Mouse (Mus musculus) MEL (cell line): ENCODE data around the gene Ankdd1b. TPM values are rescaled to one million over a fixed set of nuclear protein-coding genes. Genes with fewer than 3 reads are reported as not detected.

Source experiments
- DNase-seq: peaks from one replicate; pipeline ENCODE4 v3.0.0; 2011; ENCODE audit warnings: low read depth, low spot score
- H3K27ac ChIP-seq: 2 replicates; pipeline ENCODE4 v1.5.1; 2012; ENCODE audit warnings: low read depth, mild to moderate bottlenecking, control low read depth, low read length, moderate library complexity; ENCODE audit not compliant: control insufficient read depth
- H3K27me3 ChIP-seq, 2 experiments: fragments of 150-350 bp in 1 of 2; sonication (generic) in 1 of 2; 2 replicates each; pipeline ENCODE4 v1.6.1; 2012; ENCODE audit warnings: low read length in 2 of 2, mild to moderate bottlenecking in 2 of 2, improper control_type of control experiment in 1 of 2, moderate library complexity in 1 of 2; ENCODE audit not compliant: insufficient read depth in 2 of 2, control insufficient read depth in 1 of 2
- H3K36me3 ChIP-seq, 2 experiments: 2 replicates each; pipeline ENCODE4 v1.6.1; 2012 to 2014; ENCODE audit warnings: low read length in 2 of 2, improper control_type of control experiment in 1 of 2, inconsistent platforms in 1 of 2, mild to moderate bottlenecking in 1 of 2; ENCODE audit not compliant: insufficient read depth in 2 of 2, control insufficient read depth in 1 of 2
- H3K4me1 ChIP-seq, 2 experiments: fragments of 150-350 bp in 1 of 2; sonication (generic) in 1 of 2; 2 replicates each; pipeline ENCODE4 v1.6.1; 2012; ENCODE audit warnings: low read length in 2 of 2, improper control_type of control experiment in 1 of 2, mild to moderate bottlenecking in 1 of 2; ENCODE audit not compliant: insufficient read depth in 2 of 2, control insufficient read depth in 1 of 2
- H3K4me3 ChIP-seq, 2 experiments: fragments of 150-350 bp in 1 of 2; sonication (generic) in 1 of 2; 2 replicates each; pipeline ENCODE4 v1.5.1; 2012; ENCODE audit warnings: low read depth in 2 of 2, low read length in 2 of 2, mild to moderate bottlenecking in 2 of 2, moderate library complexity in 2 of 2, control low read depth in 1 of 2, improper control_type of control experiment in 1 of 2; ENCODE audit not compliant: control insufficient read depth in 1 of 2, insufficient read depth in 1 of 2
- H3K79me2 ChIP-seq: 2 replicates; pipeline ENCODE4 v1.6.1; 2012; ENCODE audit warnings: mild to moderate bottlenecking, low read length, moderate library complexity; ENCODE audit not compliant: control insufficient read depth, poor library complexity, insufficient read depth
- H3K9ac ChIP-seq: 2 replicates; pipeline ENCODE4 v1.6.1; 2012; ENCODE audit warnings: low read depth, mild to moderate bottlenecking, control low read depth, low read length, moderate library complexity; ENCODE audit not compliant: control insufficient read depth, poor library complexity, severe bottlenecking
- H3K9me3 ChIP-seq: fragments of 150-350 bp; sonication (generic); replicated peaks from 2 replicates; pipeline ENCODE4 v1.6.1; 2012; ENCODE audit warnings: mild to moderate bottlenecking, low read length, improper control_type of control experiment, moderate library complexity; ENCODE audit not compliant: insufficient read depth
- CHD1 ChIP-seq: IDR thresholded peaks from 2 replicates; pipeline ENCODE4 v1.6.1; 2012; ENCODE audit warnings: low read depth, mild to moderate bottlenecking, inconsistent platforms, low read length, improper control_type of control experiment
- CHD2 ChIP-seq: IDR thresholded peaks from 2 replicates; pipeline ENCODE4 v1.6.1; 2011; ENCODE audit warnings: low read length, improper control_type of control experiment
- CTCF ChIP-seq, 3 experiments: IDR thresholded peaks in 2 of 3; conservative IDR thresholded peaks in 1 of 3; 2 replicates each; pipeline ENCODE4 v1.5.1; 2011 to 2012; ENCODE audit warnings: low read length in 3 of 3, low read depth in 2 of 3, mild to moderate bottlenecking in 2 of 3, improper control_type of control experiment in 1 of 3, inconsistent platforms in 1 of 3, mixed read lengths in 1 of 3, moderate library complexity in 1 of 3; ENCODE audit not compliant: control insufficient read depth in 1 of 3, insufficient read depth in 1 of 3, poor library complexity in 1 of 3, severe bottlenecking in 1 of 3
- EP300 ChIP-seq, 2 experiments: IDR thresholded peaks; 2 replicates each; pipeline ENCODE4 v1.6.1; 2011; ENCODE audit warnings: improper control_type of control experiment in 2 of 2, low read length in 2 of 2, low read depth in 1 of 2, mild to moderate bottlenecking in 1 of 2
- ETS1 ChIP-seq: IDR thresholded peaks from 2 replicates; pipeline ENCODE4 v1.6.1; 2012; ENCODE audit warnings: low read depth, mild to moderate bottlenecking, inconsistent platforms, low read length, improper control_type of control experiment, moderate library complexity
- GABPA ChIP-seq: IDR thresholded peaks from 2 replicates; pipeline ENCODE4 v1.6.1; 2012; ENCODE audit warnings: low read depth, mild to moderate bottlenecking, inconsistent platforms, low read length, improper control_type of control experiment, moderate library complexity
- HCFC1 ChIP-seq: IDR thresholded peaks from 2 replicates; pipeline ENCODE4 v1.6.1; 2012; ENCODE audit warnings: low read depth, mild to moderate bottlenecking, inconsistent platforms, low read length, improper control_type of control experiment, moderate library complexity
- JUND ChIP-seq: IDR thresholded peaks from 2 replicates; pipeline ENCODE4 v1.6.1; 2011; ENCODE audit warnings: low read depth, mild to moderate bottlenecking, improper control_type of control experiment, low read length
- MAFK ChIP-seq: IDR thresholded peaks from 2 replicates; pipeline ENCODE4 v1.6.1; 2011; ENCODE audit warnings: low read depth, mild to moderate bottlenecking, low read length, improper control_type of control experiment, borderline replicate concordance
- MAX ChIP-seq: IDR thresholded peaks from 2 replicates; pipeline ENCODE4 v1.6.1; 2011; ENCODE audit warnings: low read length, improper control_type of control experiment
- MEF2A ChIP-seq: IDR thresholded peaks from 2 replicates; pipeline ENCODE4 v1.6.1; 2014; ENCODE audit warnings: low read depth, mild to moderate bottlenecking, inconsistent platforms, low read length, improper control_type of control experiment; ENCODE audit not compliant: poor library complexity, insufficient replicate concordance, severe bottlenecking; ENCODE audit errors: extremely low read depth
- MYC ChIP-seq: IDR thresholded peaks from 2 replicates; pipeline ENCODE4 v1.6.1; 2011; ENCODE audit warnings: low read depth, mild to moderate bottlenecking, low read length, improper control_type of control experiment, moderate library complexity
- NELFE ChIP-seq: IDR thresholded peaks from 2 replicates; pipeline ENCODE4 v1.6.1; 2011; ENCODE audit warnings: low read depth, low read length, improper control_type of control experiment
- POLR2A ChIP-seq, 2 experiments: IDR thresholded peaks; 2 replicates each; pipeline ENCODE4 v1.6.1; 2011 to 2012; ENCODE audit warnings: low read length in 2 of 2, mild to moderate bottlenecking in 2 of 2, control low read depth in 1 of 2, improper control_type of control experiment in 1 of 2, low read depth in 1 of 2, moderate library complexity in 1 of 2; ENCODE audit not compliant: control insufficient read depth in 1 of 2, insufficient read depth in 1 of 2, poor library complexity in 1 of 2
- POLR2AphosphoS5 ChIP-seq: IDR thresholded peaks from 2 replicates; pipeline ENCODE4 v1.6.1; 2012; ENCODE audit warnings: low read depth, borderline replicate concordance, mild to moderate bottlenecking, inconsistent platforms, low read length, moderate library complexity, mixed read lengths
- RAD21 ChIP-seq: IDR thresholded peaks from 2 replicates; pipeline ENCODE4 v1.6.1; 2011; ENCODE audit warnings: mild to moderate bottlenecking, low read depth, low read length, improper control_type of control experiment
- RCOR1 ChIP-seq: IDR thresholded peaks from 2 replicates; pipeline ENCODE4 v1.6.1; 2012; ENCODE audit warnings: low read depth, mild to moderate bottlenecking, inconsistent platforms, low read length, improper control_type of control experiment
- ZC3H11A ChIP-seq: IDR thresholded peaks from 2 replicates; pipeline ENCODE4 v1.6.1; 2012; ENCODE audit warnings: low read depth, mild to moderate bottlenecking, inconsistent platforms, low read length, improper control_type of control experiment
- polyA plus RNA-seq, 2 experiments: library from polyadenylated mRNA; stranded (reverse) in 1 of 2; unstranded in 1 of 2; fragments of >175 nt in 1 of 2; fragments of >200 nt in 1 of 2; gene quantifications; 2 replicates each; pipeline versions ENCODE4 v1.2.1 to v1.2.4; 2012; ENCODE audit warnings: low replicate concordance in 2 of 2, low read depth in 1 of 2; ENCODE audit not compliant: insufficient read length in 2 of 2, insufficient read depth in 1 of 2, missing spikeins in 1 of 2
- total RNA-seq: library from RNA; depleted of rRNA; stranded (reverse); fragments of 300-350 nt; gene quantifications from 2 replicates; pipeline ENCODE4 v1.2.3, GENCODE M21; 2012

The Ankdd1b gene
- total and polyA plus RNA-seq, 3 experiments, result 0.12 TPM; not detected in 2

DNA sequence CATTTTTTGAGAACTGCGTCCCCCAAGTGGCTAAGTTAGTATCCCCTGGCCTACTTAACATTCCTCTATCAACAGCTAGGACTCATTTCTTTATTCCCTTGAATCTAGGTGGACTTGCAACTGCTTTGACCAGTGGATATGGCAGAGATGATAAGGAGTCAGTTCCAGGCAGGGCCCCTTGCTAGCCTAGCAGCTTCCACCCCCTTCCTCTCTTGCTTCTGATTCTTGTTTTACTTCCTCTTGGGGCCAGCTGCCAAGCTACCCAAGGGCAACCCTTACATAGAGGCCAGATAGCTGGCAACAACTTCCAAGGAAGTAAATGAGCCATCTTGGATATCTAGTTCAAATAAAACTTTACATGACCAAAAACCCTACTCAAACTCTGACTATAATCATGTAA, 34.1 kb downstream of the Ankdd1b start:
- no peak overlapping the region for H3K27ac ChIP-seq
- H3K36me3 ChIP-seq, result peaks cover 0 to 11% of the 10 kb centered on the region in 2 experiments; a peak in 2 of 4 replicates
- DNase-seq, result peak; percentile 63
- no peak overlapping the region for H3K4me3 ChIP-seq
- H3K4me1 ChIP-seq, result peaks cover 2 to 21% of the 10 kb centered on the region in 2 experiments; a peak in 3 of 4 replicates
- no peak overlapping the region for H3K9ac ChIP-seq
- no peaks in the 10 kb centered on the region for H3K79me2 ChIP-seq
- no peaks in the 10 kb centered on the region for H3K9me3 ChIP-seq
- TF ChIP-seq ZC3H11A, result no peak
- no peak for TF ChIP-seq POLR2A (IDR thresholded peaks at IDR 0.05; ENCODE audit: control insufficient read depth in 1 of 2, insufficient read depth in 1 of 2, low read depth in 1 of 2, low read length in 2 of 2, poor library complexity in 1 of 2)
- TF ChIP-seq CTCF (IDR thresholded peaks at IDR 0.05 in 2 of 3, conservative IDR thresholded peaks at IDR 0.05 in 1 of 3; ENCODE audit: control insufficient read depth in 1 of 3, insufficient read depth in 1 of 3, low read depth in 2 of 3, low read length in 3 of 3, poor library complexity in 1 of 3, severe bottlenecking in 1 of 3), result no peak
- no peak for TF ChIP-seq CHD1
- peak; percentile 63 to 64 for TF ChIP-seq EP300 (IDR thresholded peaks at IDR 0.05; ENCODE audit: low read depth in 1 of 2, low read length in 2 of 2)
- TF ChIP-seq MAFK, result no peak
- TF ChIP-seq ETS1, result no peak
- no peak for TF ChIP-seq HCFC1
- TF ChIP-seq CHD2, result no peak
- no peak for TF ChIP-seq NELFE
- TF ChIP-seq POLR2AphosphoS5, result no peak
- no peak for TF ChIP-seq MEF2A
- peak; percentile 44; the same call in 1 of the 2 replicates for TF ChIP-seq RCOR1
- no peak for TF ChIP-seq MAX
- no peak for TF ChIP-seq MYC
- no peaks in the 10 kb centered on the region for H3K27me3 ChIP-seq

DNA sequence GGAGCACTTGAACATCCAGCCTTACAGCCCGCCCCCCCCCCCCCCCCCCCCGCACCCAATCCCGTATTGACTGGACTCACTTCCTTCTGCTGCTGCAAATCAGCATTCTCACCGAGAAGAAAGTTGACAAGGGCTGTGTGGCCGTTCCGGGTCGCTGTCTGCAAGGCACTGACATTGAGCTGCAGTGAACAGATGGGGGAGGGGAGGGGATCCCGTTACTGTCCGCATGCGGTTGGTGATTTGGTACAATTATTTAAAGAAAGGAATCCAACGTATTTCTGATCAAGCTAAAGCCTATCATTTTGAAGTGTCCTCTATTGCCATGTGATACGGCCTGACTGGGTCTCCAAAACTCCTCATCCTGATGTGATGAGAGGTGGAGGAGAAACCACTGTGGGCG, 35.2 kb downstream of the Ankdd1b start:
- DNase-seq, result no peak
- no peaks in the 10 kb centered on the region for H3K9me3 ChIP-seq
- no peak overlapping the region for H3K27ac ChIP-seq
- peaks cover 0 to 11% of the 10 kb centered on the region in 2 experiments; a peak in 2 of 4 replicates for H3K36me3 ChIP-seq
- H3K27me3 ChIP-seq, result no peaks in the 10 kb centered on the region
- H3K4me3 ChIP-seq, result no peak overlapping the region
- no peak overlapping the region for H3K9ac ChIP-seq
- no peak for TF ChIP-seq CHD1
- H3K4me1 ChIP-seq, result peaks cover 2 to 21% of the 10 kb centered on the region in 2 experiments; a peak in 3 of 4 replicates
- H3K79me2 ChIP-seq, result no peaks in the 10 kb centered on the region

- no peaks in the 10 kb centered on the region for H3K27me3 ChIP-seq
- peak; percentile 30 for DNase-seq
- peaks cover 0 to 11% of the 10 kb centered on the region in 2 experiments; a peak in 2 of 4 replicates for H3K36me3 ChIP-seq
- TF ChIP-seq MYC (no peak), GABPA (no peak), NELFE (no peak), RAD21 (no peak), CHD2 (no peak), JUND (no peak)
- H3K4me3 ChIP-seq, result no peak overlapping the region
- H3K79me2 ChIP-seq, result no peaks in the 10 kb centered on the region
- H3K9me3 ChIP-seq, result no peaks in the 10 kb centered on the region
- no peak overlapping the region for H3K9ac ChIP-seq
- H3K4me1 ChIP-seq, result peaks cover 2 to 21% of the 10 kb centered on the region in 2 experiments; a peak in 3 of 4 replicates
- no peak overlapping the region for H3K27ac ChIP-seq
These were observed 36.1 kb downstream of the Ankdd1b start for GRCm38 (mm10) chr13:96434899-96435331.
